Mouse (Mus musculus): ENCODE results near the gene Timp2.

GRCm38 (mm10) chr11:118330361-118330760, 25.2 kb downstream of the Timp2 start:
- TF ChIP-seq CTCF (conservative IDR thresholded peaks at IDR 0.05; ENCODE audit: insufficient read depth, insufficient read length, low read depth, low read length) (no peak), POLR2A (IDR thresholded peaks at IDR 0.05; ENCODE audit: low read depth, low read length) (no peak)
